ENCODE assay signal across 11 mouse cellular contexts in genomic region chr14:117813473-117813872, GRCm38 (mm10).
DNase-seq lines count a peak whose midpoint lies in the region; ATAC-seq and TF ChIP-seq lines count a peak whose summit lies in the region.
"Had no signal": no experiment of that assay in that cellular context is flagged by ENCODE, and none has a peak within 500 bp of the region (broad histone marks: within the 10 kb centered on the region; RNA-seq: fewer than 3 reads in every experiment).

No protein-coding gene starts in this region.

- H3K9me3 ChIP-seq in lung, embryonic 14.5 days (ENCODE audit: low read depth, low read length), result no peaks in the 10 kb centered on the region
- H3K9me3 ChIP-seq in hindbrain, embryonic 16.5 days (ENCODE audit: control insufficient read depth, low read length), result no peaks in the 10 kb centered on the region
- H3K9me3 ChIP-seq: heart, embryonic 15.5 days; intestine, embryonic 15.5 days had no signal

- no peak for ATAC-seq in lung, embryonic 14.5 days (ENCODE audit: insufficient read depth)
- peak; percentile 33; the same call in 1 of the 2 replicates for ATAC-seq in granulocyte monocyte progenitor cell, adult 5-6 weeks (replicated peaks; ENCODE audit: poor library complexity, severe bottlenecking)
- ATAC-seq in hindbrain, embryonic 16.5 days, result no peak
- ATAC-seq: intestine, embryonic 15.5 days had no signal

- H3K9ac ChIP-seq in lung, embryonic 14.5 days, result no peak overlapping the region
- H3K9ac ChIP-seq in hindbrain, embryonic 16.5 days (ENCODE audit: low read depth, low read length), result no peak overlapping the region
- H3K9ac ChIP-seq: heart, embryonic 15.5 days; intestine, embryonic 15.5 days had no signal

- H3K27me3 ChIP-seq in lung, embryonic 14.5 days (ENCODE audit: insufficient read depth, low read length), result no peaks in the 10 kb centered on the region
- no peaks in the 10 kb centered on the region for H3K27me3 ChIP-seq in hindbrain, embryonic 16.5 days (replicated peaks; ENCODE audit: control insufficient read depth, insufficient read depth, low read length)
- H3K27me3 ChIP-seq: heart, embryonic 15.5 days; intestine, embryonic 15.5 days had no signal

- H3K27ac ChIP-seq in lung, embryonic 14.5 days (ENCODE audit: low read depth), result no peak overlapping the region
- H3K27ac ChIP-seq in hindbrain, embryonic 16.5 days (ENCODE audit: low read depth, low read length), result no peak overlapping the region
- H3K27ac ChIP-seq: heart, embryonic 15.5 days; intestine, embryonic 15.5 days had no signal

- TF ChIP-seq CTCF in lung, embryonic 14.5 days (IDR thresholded peaks at IDR 0.05; ENCODE audit: low read depth), result no peak

- intact Hi-C loops in left cerebral cortex, postnatal 14 days (cut with DNase I), result loop anchor here (10.0 kb wide), 1 partner anchor 121 kb away; no protein-coding TSS in a partner anchor

- peak; percentile 23 for DNase-seq in lung, embryonic 14.5 days
- DNase-seq in lung, postnatal 14 days, result no peak
- peak; percentile 38 to 70 for DNase-seq in left cerebral cortex, postnatal 14 days (ENCODE audit: low spot score in 2 of 2)
- DNase-seq in right cerebral cortex, postnatal 4 days, result peak; percentile 19
- DNase-seq in adrenal gland, adult 8-10 months, result no peak
- DNase-seq: cerebellum, postnatal 14 days; thymus, postnatal 14 days had no signal

- WGBS in lung, embryonic 14.5 days, result 53% methylated on average over 3 of the region's 3 CpGs
- 68% methylated on average over 3 of the region's 3 CpGs for WGBS in hindbrain, embryonic 16.5 days

- peaks cover 4% of the 10 kb centered on the region; the same call in 1 of the 2 replicates for H3K4me1 ChIP-seq in lung, embryonic 14.5 days (ENCODE audit: insufficient read depth)
- peaks cover 5% of the 10 kb centered on the region; the same call in 1 of the 2 replicates for H3K4me1 ChIP-seq in hindbrain, embryonic 16.5 days (ENCODE audit: control insufficient read depth, insufficient read depth, low read depth, low read length)
- H3K4me1 ChIP-seq: intestine, embryonic 15.5 days had no signal

- H3K36me3 ChIP-seq in lung, embryonic 14.5 days (ENCODE audit: insufficient read depth), result no peaks in the 10 kb centered on the region
- no peaks in the 10 kb centered on the region for H3K36me3 ChIP-seq in hindbrain, embryonic 16.5 days (ENCODE audit: control insufficient read depth, insufficient read depth, low read length)
- H3K36me3 ChIP-seq: heart, embryonic 15.5 days; intestine, embryonic 15.5 days had no signal

- H3K4me3 ChIP-seq in lung, embryonic 14.5 days (ENCODE audit: low read depth, low read length), result no peak overlapping the region
- H3K4me3 ChIP-seq in hindbrain, embryonic 16.5 days (ENCODE audit: low read length), result no peak overlapping the region
- H3K4me3 ChIP-seq: heart, embryonic 15.5 days; intestine, embryonic 15.5 days had no signal

- no peak overlapping the region for H3K4me2 ChIP-seq in lung, embryonic 14.5 days
- no peak overlapping the region for H3K4me2 ChIP-seq in hindbrain, embryonic 16.5 days (ENCODE audit: low read length)
- H3K4me2 ChIP-seq: heart, embryonic 15.5 days; intestine, embryonic 15.5 days had no signal

Comparison
In these comparisons a context has a peak if more than half of its experiments do, and no peak if none do; other contexts are left out.
1. DNase-seq: peak in lung, embryonic 14.5 days (single experiment), left cerebral cortex, postnatal 14 days (2 of 2) and right cerebral cortex, postnatal 4 days (single experiment); none in lung, postnatal 14 days (single experiment) and adrenal gland, adult 8-10 months (single experiment).